Mouse (Mus musculus): ENCODE measurements around the gene Tjp1. TPM values are rescaled to one million over a fixed set of nuclear protein-coding genes. Genes with fewer than 3 reads are reported as not detected.

Tjp1 gene
- total RNA-seq, 2 experiments from 2014 or later, result 0.71 to 1.4 TPM

DNA sequence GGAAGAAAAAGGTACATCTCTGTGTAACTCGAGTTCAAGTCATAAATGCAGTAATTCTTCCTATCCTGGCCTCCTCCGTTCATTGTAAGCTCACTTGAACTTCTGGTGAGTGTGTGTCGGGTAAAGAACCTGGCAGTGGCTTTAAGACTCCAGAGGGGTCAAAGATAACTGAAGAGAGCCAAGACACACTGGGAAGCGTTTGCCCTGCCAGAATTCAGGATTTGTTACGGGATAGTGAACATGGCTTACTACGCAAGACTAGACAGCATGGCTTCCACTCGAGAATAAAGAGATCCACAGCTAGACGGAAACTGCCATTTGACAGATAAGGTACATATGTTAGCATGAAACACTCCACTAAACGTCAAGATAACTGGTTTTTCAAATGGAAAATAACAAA lies 37.8 kb downstream of the Tjp1 start:
- no peak for ATAC-seq (replicated peaks; ENCODE audit: poor library complexity)

DNA sequence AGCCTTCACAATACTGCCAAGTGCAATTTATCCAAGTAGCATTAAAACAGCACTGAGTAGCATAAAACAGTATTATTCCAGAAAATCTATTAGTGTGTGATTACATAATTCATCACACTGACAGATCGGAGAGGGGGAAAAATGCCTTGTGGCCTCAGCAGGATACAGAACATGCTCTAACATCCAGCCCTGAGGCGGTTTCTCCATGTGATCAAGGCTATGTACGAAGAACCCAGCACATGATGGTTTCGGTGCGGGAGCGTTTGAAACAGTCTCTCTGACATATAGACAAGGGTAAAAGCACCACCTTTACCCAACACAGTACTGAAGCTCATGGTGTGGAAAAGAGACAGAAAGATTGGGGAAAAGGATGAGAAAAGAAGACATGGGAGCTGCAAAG lies 38.4 kb downstream of the Tjp1 start:
- ATAC-seq (replicated peaks; ENCODE audit: poor library complexity), result no peak

DNA sequence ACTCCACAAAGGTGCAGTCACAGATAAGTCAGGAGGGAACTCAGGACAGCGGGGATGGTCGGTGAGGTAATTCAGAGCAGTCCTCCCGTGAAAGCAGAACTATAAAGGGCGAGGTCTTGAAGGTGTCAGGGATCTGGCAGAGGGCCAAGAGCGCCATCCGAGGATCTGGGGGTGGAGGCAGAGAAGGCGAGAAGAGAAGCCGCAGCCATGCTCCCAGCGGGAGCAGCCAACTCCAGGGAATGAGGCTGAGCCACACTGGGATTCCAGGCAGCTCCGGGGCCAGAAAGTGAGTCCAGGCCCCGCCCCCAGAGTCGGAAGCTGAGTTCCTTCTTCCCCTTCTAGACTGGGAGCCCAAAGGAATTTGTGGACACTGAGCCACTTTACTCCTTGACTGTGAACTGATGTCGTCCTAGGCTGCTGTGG lies 41.3 kb downstream of the Tjp1 start:
- ATAC-seq (replicated peaks; ENCODE audit: poor library complexity), result no peak

DNA sequence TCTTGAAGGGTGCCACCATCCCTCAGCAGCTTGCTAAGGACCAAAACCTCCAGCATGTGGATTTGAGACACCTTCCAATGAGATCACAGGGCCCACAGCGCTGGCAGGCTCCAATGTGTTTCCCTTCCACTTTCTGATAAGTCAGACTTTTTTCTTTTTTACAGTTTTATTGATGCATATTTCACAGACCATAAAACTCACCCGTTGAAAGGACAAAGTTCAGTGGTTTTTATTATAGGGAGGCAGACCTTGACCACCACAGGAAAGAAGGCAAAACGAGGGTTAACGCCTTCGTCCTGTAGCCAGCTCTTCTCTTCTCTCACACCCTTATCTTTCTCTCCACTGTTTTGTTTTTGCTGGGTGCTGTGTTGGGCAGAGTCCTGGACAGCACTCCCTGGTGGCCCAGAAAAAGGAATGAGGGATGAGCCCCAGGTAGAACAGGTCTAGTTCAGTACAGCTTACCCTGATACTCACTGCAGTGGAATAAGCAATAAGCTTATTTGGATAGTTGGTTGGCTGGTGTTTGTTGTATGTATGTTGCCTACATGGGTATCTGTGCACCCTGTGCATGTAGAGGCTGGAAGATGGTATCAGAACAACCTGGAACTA lies 43.3 kb downstream of the Tjp1 start:
- no peak for ATAC-seq (replicated peaks; ENCODE audit: poor library complexity)

DNA sequence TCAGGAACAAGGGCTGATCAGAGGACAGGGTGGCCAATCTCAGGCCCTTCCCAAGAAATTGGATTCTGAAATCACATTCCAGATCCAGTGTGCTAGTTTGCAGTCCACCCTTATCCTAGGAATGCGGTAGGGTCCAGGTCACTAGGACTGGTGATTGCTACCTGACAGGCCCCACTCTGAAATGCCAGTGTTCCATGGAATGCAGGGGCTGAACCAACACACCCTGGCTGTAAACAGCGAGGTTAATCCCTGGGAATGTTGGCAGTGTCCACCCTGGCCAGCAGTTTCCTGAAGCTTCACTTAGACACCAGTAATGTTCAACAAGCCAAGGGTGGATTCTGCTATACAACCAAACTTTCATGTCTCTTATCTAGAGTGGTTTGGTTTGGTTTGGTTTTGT lies 45.4 kb downstream of the Tjp1 start:
- no peak for ATAC-seq (replicated peaks; ENCODE audit: poor library complexity)

DNA sequence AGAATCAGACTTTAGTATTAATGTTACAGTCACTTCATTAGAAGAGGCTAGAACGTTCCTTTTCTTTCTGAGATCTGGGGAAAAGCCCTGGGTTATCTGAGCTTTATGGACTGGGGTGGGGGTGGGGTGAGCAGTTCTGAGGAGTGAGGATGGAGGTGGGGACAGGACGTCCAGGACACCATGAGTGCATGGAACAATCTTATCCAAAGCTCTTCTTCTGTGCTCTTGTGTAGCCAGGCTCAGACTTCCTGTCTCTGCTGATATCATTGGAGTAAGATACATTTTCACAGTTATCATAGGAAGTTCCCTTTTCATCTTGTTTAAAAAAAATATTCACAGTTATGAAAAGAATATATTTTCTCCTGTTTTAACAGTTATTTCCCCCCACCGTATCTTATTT lies 55.5 kb downstream of the Tjp1 start:
- ATAC-seq (replicated peaks; ENCODE audit: poor library complexity), result no peak

DNA sequence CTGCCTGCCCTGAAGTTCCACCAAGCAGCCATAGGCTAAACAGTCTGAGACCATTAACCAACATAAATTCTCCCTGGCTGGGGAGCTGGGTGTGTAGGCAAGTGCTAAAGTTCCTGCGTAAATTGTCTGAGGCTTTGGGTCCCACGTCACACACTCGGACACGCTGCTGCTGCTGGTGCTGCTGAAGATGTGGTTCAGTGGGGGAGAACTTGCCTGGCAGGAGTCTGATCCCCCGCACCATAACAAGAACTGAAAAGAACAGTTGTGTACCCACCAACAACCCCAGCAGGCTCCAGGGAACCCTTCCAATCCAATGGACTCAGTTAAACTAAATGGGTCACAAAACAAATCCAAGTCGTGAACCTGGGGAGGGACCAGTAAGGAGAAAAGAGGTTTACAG lies 56.2 kb downstream of the Tjp1 start:
- no peak for ATAC-seq (replicated peaks; ENCODE audit: poor library complexity)

DNA sequence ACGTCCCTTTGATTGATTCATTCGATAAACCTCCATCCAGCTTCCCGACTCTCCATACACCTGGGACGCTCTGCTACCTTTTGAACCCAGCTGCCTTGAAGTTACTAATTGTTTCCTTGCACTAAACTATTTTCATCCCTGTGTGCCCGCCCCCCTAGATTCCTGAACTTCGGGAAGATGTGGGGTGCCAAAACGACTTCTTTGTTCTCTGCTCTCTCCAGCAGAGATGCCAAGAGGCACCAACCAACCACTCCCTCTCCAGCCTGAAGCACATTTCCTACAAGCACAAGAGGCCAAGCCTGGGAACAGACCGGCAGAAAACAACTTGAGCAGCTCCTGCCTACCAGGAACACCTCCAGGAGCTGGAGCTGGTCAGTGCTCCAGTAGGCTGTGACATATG lies 57.4 kb downstream of the Tjp1 start:
- ATAC-seq (replicated peaks; ENCODE audit: poor library complexity), result no peak

DNA sequence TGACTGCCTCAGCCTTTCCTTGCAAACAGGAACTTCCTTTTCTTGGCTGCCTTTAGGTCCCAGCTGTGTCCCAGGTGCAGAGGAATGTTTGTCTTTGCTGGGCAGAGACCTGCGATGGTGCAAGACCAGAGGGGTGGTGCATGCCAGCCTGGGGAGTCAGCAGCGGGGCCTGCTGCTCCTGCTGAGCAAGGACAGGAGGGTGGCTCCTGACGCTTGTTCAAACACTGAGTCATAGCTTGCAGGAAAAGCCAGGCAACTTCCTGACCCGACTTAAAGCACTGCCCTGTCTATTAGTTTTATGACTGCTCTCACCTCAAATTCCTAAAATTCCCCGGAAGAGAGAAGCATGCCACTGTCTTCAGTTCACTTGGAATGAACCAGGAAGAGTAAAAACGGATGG lies 57.9 kb downstream of the Tjp1 start:
- no peak for ATAC-seq (replicated peaks; ENCODE audit: poor library complexity)

DNA sequence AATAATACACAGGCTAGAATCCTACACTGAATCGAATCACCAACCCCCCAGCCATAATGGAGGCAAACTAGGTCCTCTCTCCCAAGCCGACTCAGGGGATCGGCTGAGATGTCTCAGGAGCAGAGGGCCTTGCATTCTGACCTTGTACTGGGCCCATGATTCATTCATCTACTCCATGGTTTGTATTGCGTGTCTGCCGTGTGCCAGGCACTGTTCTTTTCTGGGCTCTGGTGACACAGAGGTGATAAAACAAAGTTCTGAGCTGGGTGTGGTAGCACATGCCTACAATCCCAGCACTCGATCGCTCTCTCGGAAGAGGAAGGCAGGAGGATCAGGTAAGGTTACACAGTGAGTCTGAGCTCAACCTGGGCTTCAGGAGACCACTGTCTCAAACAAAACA lies 59.4 kb downstream of the Tjp1 start:
- no peak for ATAC-seq (replicated peaks; ENCODE audit: poor library complexity)

DNA sequence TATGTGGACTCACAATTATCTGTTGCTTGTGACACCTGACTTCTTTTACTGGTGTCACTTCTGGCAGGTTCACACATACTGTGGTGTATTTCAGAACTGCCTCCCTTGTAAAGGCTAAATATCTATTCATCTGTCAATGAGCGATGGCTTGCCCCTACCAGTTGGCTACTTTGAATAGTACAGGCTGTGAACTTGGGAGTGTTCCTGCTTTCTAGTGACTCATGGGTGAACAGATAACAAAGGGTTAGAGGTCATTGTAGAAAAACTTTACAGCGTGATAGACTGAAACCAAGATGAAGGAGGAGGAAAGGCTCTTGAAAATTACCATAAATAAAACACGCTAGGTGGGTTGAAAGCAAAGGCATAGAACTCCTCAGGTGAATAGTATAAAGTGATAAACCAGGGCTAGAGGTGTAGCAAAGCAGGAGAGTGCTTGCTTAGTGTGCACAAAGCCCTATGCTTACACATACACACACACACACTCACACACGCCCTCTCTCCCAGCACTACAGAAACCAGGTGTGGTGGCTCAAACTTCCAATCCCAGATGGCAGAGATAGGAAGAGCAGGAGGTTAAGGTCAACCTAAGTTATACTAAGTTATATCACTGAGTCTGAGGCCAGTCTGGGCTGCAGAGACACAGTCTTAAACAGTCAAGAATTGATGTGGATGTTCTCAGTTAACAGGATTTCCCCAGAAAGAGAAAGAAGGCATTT lies 60.1 kb downstream of the Tjp1 start:
- no peak for ATAC-seq (replicated peaks; ENCODE audit: poor library complexity)

DNA sequence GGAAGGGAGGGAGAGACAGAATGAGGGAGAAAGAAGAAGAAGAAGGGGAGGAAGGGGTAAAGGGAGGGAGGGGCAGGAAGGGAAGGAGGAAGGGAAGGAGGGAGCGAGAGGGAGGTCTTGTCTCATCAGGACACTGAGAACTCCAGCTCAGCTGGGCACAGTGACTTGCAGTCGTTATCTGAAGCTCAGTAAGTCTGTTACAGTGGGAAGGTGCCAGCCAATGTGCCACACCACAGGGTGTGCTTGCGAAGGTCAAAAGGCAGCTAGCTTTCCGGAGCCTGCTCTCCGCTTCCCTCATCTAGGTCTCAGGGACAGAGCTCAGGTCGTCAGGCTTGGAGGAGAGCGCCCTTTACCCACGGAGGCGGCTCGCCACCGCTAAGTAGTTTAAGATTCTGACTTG lies 61.4 kb downstream of the Tjp1 start:
- 0 out of 2 replicates have a peak, but pooled peaks have one; percentile 23 for ATAC-seq (replicated peaks; ENCODE audit: poor library complexity)

DNA sequence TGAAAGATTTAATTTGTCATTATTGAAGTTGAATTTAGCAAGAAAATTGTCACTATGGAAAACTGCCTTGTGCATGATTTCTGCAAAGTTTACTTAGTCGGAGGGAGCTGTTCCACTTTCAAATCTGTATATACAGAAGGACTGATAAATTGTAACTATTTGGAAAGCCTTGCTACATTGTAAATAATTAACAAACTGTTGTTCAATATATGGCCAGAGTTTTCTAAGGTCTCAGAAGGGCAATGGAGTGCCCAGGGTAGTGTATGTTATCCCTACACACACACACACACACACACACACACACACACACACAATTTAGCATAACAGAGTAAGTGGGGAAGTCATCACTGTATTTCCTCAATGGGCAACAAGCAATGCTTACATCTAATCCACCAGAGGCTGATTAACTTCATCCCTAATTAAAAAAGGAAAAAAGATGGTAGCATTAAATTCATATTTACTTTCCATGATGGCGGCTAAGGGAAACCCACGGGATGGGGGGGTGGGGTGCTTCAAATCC lies 63.0 kb downstream of the Tjp1 start:
- no peak for ATAC-seq (replicated peaks; ENCODE audit: poor library complexity)

DNA sequence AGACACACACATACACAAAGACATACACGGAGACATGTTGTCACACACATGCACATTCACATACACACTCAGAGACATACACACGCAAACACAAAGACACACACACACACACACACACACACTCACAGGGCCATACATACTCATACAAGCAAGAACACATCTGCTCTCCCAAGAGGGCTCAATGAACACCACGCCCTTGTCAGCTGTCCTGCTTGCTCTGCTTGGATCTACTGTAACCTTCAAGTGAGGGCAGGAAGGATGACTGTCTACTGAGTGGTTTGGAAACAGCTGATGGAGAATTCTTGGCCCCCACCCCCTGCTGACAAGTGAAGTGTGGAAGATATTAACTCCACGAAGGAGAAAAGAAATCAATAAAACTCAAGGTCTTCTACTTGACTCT lies 64.1 kb downstream of the Tjp1 start:
- ATAC-seq (replicated peaks; ENCODE audit: poor library complexity), result no peak

DNA sequence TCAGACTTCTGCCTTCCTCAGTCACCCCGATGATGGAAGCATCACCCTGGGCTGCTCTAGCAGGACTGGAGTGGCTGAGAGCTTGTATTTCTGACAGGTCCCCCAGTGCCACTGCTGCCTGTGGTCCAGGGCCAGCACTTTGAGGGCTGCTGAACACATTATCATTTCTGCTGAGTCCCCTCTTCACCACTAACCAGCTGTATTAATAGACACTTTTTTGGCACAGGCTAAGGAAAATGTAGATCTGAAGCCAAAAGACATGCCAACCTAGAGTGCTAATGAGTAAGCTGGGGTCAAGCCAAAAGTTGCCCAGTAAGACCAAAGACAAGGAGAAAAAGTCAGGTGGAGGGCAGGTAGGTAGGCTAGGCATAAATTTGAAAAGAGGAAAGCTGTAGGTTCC lies 66.2 kb downstream of the Tjp1 start:
- ATAC-seq (replicated peaks; ENCODE audit: poor library complexity), result no peak

DNA sequence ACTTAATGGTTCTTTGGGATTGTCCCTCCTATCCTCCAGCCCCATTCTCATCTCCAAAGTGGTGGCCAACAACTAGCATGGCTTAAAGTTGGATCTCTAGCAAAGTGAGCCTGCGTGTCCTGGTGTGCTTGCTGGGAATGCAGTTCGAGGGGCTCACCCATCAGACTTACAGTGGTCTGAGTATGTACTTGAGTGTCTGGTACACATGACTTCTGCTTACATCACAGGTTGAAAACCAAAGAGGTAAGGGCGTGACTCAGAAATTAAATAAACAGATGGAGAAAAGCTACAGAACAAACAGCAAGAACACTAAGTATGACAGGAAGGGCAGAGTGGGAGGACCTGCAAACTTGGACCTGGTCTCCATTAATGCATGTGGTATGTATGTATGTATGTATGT lies 67.4 kb downstream of the Tjp1 start:
- no peak for ATAC-seq (replicated peaks; ENCODE audit: poor library complexity)

DNA sequence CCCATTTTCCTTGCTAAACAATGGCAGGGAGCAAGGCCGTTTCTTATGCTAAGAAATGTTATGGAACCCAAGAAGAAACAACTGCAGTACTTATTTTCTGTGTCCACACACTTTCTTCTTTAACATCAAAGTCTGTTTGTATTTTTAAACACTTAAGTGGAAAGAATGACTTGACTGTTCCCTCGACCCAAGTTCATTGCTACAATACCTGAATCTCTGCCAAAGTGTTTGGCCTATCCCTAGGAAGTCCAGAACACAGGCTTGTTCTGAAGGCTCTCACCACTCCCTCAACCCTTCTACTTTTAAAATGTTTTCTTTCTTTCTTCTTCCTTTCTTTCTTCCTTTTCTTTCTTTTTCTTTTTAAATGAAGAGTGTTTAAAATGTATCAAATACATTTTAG lies 71.5 kb downstream of the Tjp1 start:
- ATAC-seq (replicated peaks; ENCODE audit: poor library complexity), result no peak

DNA sequence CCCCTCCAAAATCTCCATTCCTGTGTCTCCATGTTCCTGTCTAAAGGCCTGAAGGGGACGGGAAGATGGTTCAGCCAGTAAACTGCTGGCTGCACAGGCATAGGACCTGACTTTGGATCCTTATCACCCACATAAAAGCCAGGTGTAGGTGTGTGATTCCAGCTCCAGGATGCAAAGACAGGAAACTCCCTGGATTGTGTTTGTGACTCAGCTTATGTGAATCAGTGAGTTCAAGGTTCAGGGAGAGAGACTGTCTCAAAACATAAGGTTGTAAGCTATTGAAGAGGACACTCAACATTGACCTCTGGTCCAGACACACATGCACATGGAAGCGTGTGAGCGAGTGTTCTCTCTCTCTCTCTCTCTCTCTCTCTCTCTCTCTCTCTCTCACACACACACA lies 72.4 kb downstream of the Tjp1 start:
- ATAC-seq (replicated peaks; ENCODE audit: poor library complexity), result no peak

DNA sequence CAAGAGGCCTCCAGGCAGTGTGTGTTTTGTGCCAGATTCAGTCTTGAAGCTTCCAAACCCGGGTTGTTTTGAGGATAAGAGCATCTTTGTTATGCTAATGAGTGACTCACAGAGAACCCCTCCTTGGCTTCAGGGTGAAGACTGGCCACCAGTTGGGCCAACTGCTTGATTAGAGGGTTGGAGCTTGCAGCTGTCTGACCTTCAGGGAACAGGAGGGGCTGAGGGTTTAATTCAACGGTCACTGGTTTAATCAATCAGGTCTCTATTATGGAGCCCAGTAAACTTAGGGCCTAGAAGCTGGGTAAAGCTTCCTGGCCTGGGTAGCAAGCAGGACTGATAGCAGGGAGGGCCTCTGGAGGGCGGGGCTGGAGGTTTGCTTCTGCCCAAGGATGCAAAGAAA lies 73.3 kb downstream of the Tjp1 start:
- no peak for ATAC-seq (replicated peaks; ENCODE audit: poor library complexity)

DNA sequence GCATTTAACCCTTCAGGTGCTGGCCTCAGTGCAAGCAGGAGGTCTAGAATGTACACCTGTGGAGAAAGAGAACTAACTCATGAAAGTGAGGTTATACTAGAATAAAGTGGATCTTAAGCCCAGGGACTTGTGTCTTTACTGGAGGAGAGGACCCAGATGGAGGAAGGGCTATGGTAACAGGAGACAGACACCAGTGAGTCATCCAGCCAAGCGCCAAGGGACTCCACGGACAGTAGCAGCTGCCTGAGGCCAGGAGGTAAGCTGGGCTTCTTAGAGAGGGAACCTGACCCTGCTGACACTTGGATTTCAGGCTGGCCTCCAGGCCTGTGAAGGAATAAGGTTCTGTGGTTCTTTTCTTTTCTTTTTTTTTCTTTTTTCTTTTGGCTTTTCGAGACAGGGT lies 75.3 kb downstream of the Tjp1 start:
- ATAC-seq (replicated peaks; ENCODE audit: poor library complexity), result no peak

DNA sequence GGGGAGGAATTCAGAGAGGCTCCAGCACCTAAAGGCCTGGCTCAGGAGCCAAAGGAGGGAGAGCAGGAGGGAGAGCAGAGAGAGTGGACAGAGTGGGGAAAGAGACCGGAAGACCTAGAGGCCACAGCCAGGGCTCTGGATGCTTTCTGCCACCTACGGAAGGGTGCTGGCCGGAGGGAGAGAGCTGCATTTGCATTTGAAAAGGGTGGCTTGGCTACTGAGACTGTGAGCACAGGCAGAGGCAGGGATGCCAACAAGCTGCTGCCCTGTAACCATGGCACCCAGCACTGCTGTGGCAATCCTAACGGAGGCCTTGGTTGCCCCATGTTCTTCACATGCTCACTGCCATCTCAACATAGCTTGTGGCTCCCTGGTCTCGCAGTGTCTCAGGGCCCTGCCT lies 77.4 kb downstream of the Tjp1 start:
- ATAC-seq (replicated peaks; ENCODE audit: poor library complexity), result no peak

DNA sequence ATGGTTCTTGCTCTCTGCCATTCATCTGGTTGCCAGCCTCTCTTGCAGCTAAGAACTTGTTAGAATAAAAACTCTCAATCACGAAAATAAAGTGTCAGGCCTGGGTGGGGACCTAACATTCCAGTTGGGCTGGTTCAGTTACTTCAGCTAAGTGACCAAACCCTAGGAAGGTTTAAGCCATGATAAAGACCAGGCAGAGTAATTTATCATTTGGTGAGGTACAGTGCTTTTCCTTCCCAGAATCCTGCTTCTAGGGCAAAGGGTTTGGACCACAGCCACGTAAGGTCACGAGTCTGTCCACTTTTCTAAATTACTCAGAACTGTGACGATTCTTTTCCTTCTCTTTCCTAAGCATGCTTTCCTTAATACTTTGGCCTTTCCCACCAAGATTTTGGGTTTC lies 86.1 kb downstream of the Tjp1 start:
- no peak for ATAC-seq (replicated peaks; ENCODE audit: poor library complexity)

DNA sequence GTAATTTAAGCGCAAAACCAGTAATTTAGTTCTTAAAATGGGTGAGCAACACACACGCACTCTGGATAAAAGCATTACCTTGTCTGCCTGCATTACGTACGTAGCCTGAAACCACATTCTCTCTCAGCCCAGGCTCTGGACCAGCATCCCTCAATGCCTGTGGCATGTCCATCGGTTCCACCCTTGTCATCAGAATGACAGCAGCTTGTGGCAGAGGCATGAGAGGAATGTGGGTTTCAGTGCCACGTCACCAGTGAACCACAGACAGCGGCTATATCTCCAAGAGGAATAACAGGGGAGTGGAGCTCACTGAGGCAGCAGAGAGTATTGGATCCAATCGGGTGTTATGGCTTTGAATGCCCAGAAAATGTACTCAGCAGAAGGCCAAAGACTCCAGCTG lies 88.1 kb downstream of the Tjp1 start:
- no peak for ATAC-seq (replicated peaks; ENCODE audit: poor library complexity)

Measured in megakaryocyte progenitor cell, adult 5-6 weeks (primary cell).